In the genomic region with DNA sequence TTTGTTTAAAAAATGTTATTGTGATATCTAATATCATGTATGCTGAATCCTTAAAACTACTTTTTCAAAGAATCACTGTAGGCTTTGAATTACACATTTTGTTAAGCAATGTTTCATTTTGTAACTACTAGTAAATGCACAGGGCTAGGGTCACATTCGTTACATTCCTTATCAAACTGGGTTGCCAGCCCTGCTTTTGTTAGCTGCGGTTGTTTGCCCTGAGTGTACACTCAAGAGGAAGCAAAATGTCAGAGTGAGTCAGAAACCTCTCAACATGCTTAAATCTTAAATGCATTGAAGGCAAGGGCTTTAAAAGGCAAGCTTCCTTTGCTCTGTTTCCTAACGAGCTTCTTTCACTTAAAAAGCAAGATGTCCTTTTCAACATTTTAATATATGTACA, we compare ENCODE assay signal across 19 mouse cellular contexts.
DNase-seq lines count a peak whose midpoint lies in the region; ATAC-seq and TF ChIP-seq lines count a peak whose summit lies in the region.
"Had no signal": no experiment of that assay in that cellular context is flagged by ENCODE, and none has a peak within 500 bp of the region (broad histone marks: within the 10 kb centered on the region; RNA-seq: fewer than 3 reads in every experiment).

No protein-coding gene starts in this region.

- peak; percentile 58 for DNase-seq in heart, adult 11 months
- no peak for DNase-seq in heart, postnatal 14 days
- peak; percentile 62 for DNase-seq in kidney, postnatal 0 days (ENCODE audit: low spot score)
- no peak for DNase-seq in kidney, adult 9 months
- DNase-seq in 3T3-L1 (ENCODE audit: low read depth, low spot score), result peak; percentile 34
- DNase-seq in NIH3T3 (ENCODE audit: low read depth), result peak; percentile 72
- DNase-seq in cerebellum, adult 18-20 months, result no peak
- DNase-seq: adrenal gland, postnatal 25 days; cerebellum, adult 2 months; cerebellum, postnatal 10 days; forebrain, postnatal 0 days; gastrocnemius, adult 2 months; gastrocnemius, postnatal 25 days; heart, postnatal 4 days had no signal

- 53% methylated on average over 3 of the region's 3 CpGs for WGBS in kidney, postnatal 0 days

- no peak for ATAC-seq in kidney, postnatal 0 days (replicated peaks; ENCODE audit: low FRiP score, low read depth)
- ATAC-seq: forebrain, embryonic 13.5 days; forebrain, postnatal 0 days; hindbrain, embryonic 16.5 days had no signal

- no peak overlapping the region for H3K9ac ChIP-seq in kidney, postnatal 0 days (ENCODE audit: low read depth, low read length)
- H3K9ac ChIP-seq: forebrain, embryonic 13.5 days; forebrain, postnatal 0 days; heart, embryonic 13.5 days; hindbrain, embryonic 12.5 days had no signal

- H3K27me3 ChIP-seq in kidney, postnatal 0 days (ENCODE audit: insufficient read depth, low read length), result no peaks in the 10 kb centered on the region
- H3K27me3 ChIP-seq: heart, embryonic 13.5 days; hindbrain, embryonic 12.5 days had no signal

- H3K27ac ChIP-seq in kidney, postnatal 0 days, result no peak overlapping the region
- H3K27ac ChIP-seq: embryonic facial prominence, embryonic 10.5 days; forebrain, embryonic 13.5 days; gastrocnemius, adult 2 months; heart, embryonic 13.5 days; hindbrain, embryonic 12.5 days had no signal

- no peak for TF ChIP-seq CTCF in kidney, postnatal 0 days (IDR thresholded peaks at IDR 0.05; ENCODE audit: low read depth)

- intact Hi-C loops in heart, postnatal 14 days (cut with DNase I), result no loop called here

- no peaks in the 10 kb centered on the region for H3K9me3 ChIP-seq in kidney, postnatal 0 days (replicated peaks; ENCODE audit: low read length)
- H3K9me3 ChIP-seq: embryonic facial prominence, embryonic 10.5 days; forebrain, embryonic 13.5 days; heart, embryonic 13.5 days; hindbrain, embryonic 12.5 days had no signal

- no peaks in the 10 kb centered on the region for H3K36me3 ChIP-seq in kidney, postnatal 0 days (ENCODE audit: insufficient read depth, low read length)
- H3K36me3 ChIP-seq: embryonic facial prominence, embryonic 10.5 days; heart, embryonic 13.5 days; hindbrain, embryonic 12.5 days had no signal

- H3K4me1 ChIP-seq in kidney, postnatal 0 days (replicated peaks; ENCODE audit: insufficient read depth, low read length), result 0 out of 2 replicates have a peak, but pooled peaks cover 3% of the 10 kb centered on the region

- H3K4me2 ChIP-seq in kidney, postnatal 0 days (ENCODE audit: low read length), result no peak overlapping the region
- H3K4me2 ChIP-seq: forebrain, embryonic 13.5 days; heart, embryonic 13.5 days; hindbrain, embryonic 12.5 days had no signal

- no peak overlapping the region for H3K4me3 ChIP-seq in kidney, postnatal 0 days (replicated peaks; ENCODE audit: low read depth, low read length)
- H3K4me3 ChIP-seq: embryonic facial prominence, embryonic 10.5 days; forebrain, embryonic 13.5 days; gastrocnemius, adult 2 months; heart, embryonic 13.5 days; hindbrain, embryonic 12.5 days had no signal

Comparison
In these comparisons a context has a peak if more than half of its experiments do, and no peak if none do; other contexts are left out.
1. DNase-seq: peak in heart, adult 11 months (single experiment), kidney, postnatal 0 days (single experiment), 3T3-L1 (single experiment) and NIH3T3 (single experiment); none in heart, postnatal 14 days (0 of 2), kidney, adult 9 months (single experiment) and cerebellum, adult 18-20 months (0 of 2).